31 mouse cellular contexts compared by ENCODE assay signal in the genomic region with DNA sequence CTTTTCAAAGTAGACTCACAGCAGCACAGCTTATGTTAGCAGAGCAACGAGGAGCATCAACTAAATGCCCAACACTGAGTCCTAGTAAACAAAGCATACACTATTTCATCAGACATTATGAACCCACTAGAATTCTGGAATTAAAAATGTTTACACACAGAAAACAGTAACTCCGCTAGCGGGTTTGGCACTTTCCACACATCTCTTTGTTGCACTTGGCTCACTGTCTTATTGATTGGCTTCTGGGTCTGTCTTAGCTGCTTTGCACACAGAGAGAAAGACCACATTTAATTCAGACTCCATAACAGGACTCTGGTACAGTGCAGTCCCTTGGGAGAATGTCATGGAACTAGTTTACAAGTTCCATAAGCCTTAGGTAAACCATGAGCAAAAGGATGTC. TPM values are rescaled to one million over a fixed set of nuclear protein-coding genes. Genes with fewer than 3 reads are reported as not detected.
DNase-seq lines count a peak whose midpoint lies in the region; ATAC-seq and TF ChIP-seq lines count a peak whose summit lies in the region.
"Had no signal": no experiment of that assay in that cellular context is flagged by ENCODE, and none has a peak within 500 bp of the region (broad histone marks: within the 10 kb centered on the region; RNA-seq: fewer than 3 reads in every experiment).

No protein-coding gene starts in this region.

- TF ChIP-seq CTCF in layer of hippocampus, adult 2 months (conservative IDR thresholded peaks at IDR 0.05), result no peak
- TF ChIP-seq CTCF in brain, embryonic 14.5 days (IDR thresholded peaks at IDR 0.05; ENCODE audit: borderline replicate concordance, extremely low read depth, insufficient read depth, insufficient read length), result no peak

- H3K27ac ChIP-seq in layer of hippocampus, adult 2 months, result peak overlapping the region; percentile 66
- H3K27ac ChIP-seq: embryonic facial prominence, embryonic 12.5 days; forebrain, embryonic 15.5 days; hindbrain, embryonic 13.5 days; hindbrain, postnatal 0 days had no signal

- peak; percentile 82 for DNase-seq in heart, adult 11 months
- DNase-seq in heart, adult 9 months (ENCODE audit: low spot score in 2 of 2), result no peak
- DNase-seq in layer of hippocampus, adult 2 months (ENCODE audit: low spot score in 2 of 2), result no peak
- DNase-seq in layer of hippocampus, adult 8-10 months (ENCODE audit: low spot score in 2 of 2), result no peak
- peak; percentile 43 for DNase-seq in Muller cell, postnatal 12 days (ENCODE audit: inconsistent ontology term)
- peak; percentile 26 for DNase-seq in brain, embryonic 14.5 days (ENCODE audit: low read depth)
- DNase-seq: adrenal gland, adult 2 months; adrenal gland, postnatal 25 days; B cell, adult 2 months; cerebellum, adult 11 months; cerebellum, adult 8-10 months; cerebellum, postnatal 14 days; gastrocnemius, postnatal 14 days; kidney, adult 11 months had no signal

- no peak overlapping the region for H3K4me3 ChIP-seq in layer of hippocampus, adult 2 months
- H3K4me3 ChIP-seq: embryonic facial prominence, embryonic 12.5 days; forebrain, embryonic 15.5 days; hindbrain, embryonic 13.5 days had no signal

- no peak for TF ChIP-seq POLR2A in brain, embryonic 14.5 days (IDR thresholded peaks at IDR 0.05; ENCODE audit: borderline replicate concordance, extremely low read depth, insufficient read depth, insufficient read length, poor library complexity, severe bottlenecking)

- ATAC-seq in frontal cortex, adult (ENCODE audit: low TSS enrichment), result no peak
- ATAC-seq: activated CD4-positive, CD25-positive, alpha-beta regulatory T cell, adult 4 months; CD4-positive, CD25-positive, alpha-beta regulatory T cell, adult 4 months; forebrain, embryonic 15.5 days; hindbrain, postnatal 0 days; Patski had no signal

RNA-seq across cellular contexts. Expression of a gene that starts 5.3 kb away (rescaled TPM):
- 10 to 100 TPM; 31.7 to 33.4 TPM for total RNA-seq in layer of hippocampus, adult 2 months (2021)
- 10 to 100 TPM; 30.5 to 38.5 (median 34.3) TPM for total RNA-seq in layer of hippocampus, adult 8-10 months (2022)
- polyA plus RNA-seq in brain, embryonic 14.5 days (2012; rRNA removed), result 33.9 and 34.8 TPM in 2 replicates

RNA-seq across cellular contexts. Expression of a gene that starts 5.3 kb away (rescaled TPM):
- total RNA-seq in layer of hippocampus, adult 2 months (2021), result 10 to 100 TPM; 22.9 to 26.0 TPM
- 10 to 100 TPM; 18.9 to 24.1 (median 21.0) TPM for total RNA-seq in layer of hippocampus, adult 8-10 months (2022)
- 15.9 and 19.9 TPM in 2 replicates for polyA plus RNA-seq in brain, embryonic 14.5 days (2012; rRNA removed)

RNA-seq across cellular contexts. Expression of a gene that starts 39.1 kb away (rescaled TPM):
- not detected for total RNA-seq in layer of hippocampus, adult 2 months (2021)
- total RNA-seq in layer of hippocampus, adult 8-10 months (2022), result under 1 TPM in 1 of 4 experiments, not detected in 3; 0.29 TPM
- 0.08 TPM in 1 of 2 replicates, not detected in the other for polyA plus RNA-seq in brain, embryonic 14.5 days (2012; rRNA removed)
- total RNA-seq: adrenal gland, adult 2 months; common myeloid progenitor, adult 5-6 weeks; gastrocnemius, adult 18-20 months; gastrocnemius, postnatal 14 days; heart, adult 8-10 months; hindbrain, postnatal 0 days had no signal
- polyA plus RNA-seq: embryonic facial prominence, embryonic 12.5 days; forebrain, embryonic 11.5 days; forebrain, embryonic 15.5 days; G1E; heart, postnatal 0 days; hindbrain, embryonic 13.5 days; hindbrain, postnatal 0 days; intestine, embryonic 14.5 days; Patski had no signal

RNA-seq across cellular contexts. Expression of a gene that starts 58.9 kb away (rescaled TPM):
- total RNA-seq in layer of hippocampus, adult 2 months (2021), result not detected
- total RNA-seq in layer of hippocampus, adult 8-10 months (2022), result not detected
- polyA plus RNA-seq in brain, embryonic 14.5 days (2012; rRNA removed), result not detected in 2 replicates
- total RNA-seq: adrenal gland, postnatal 25 days; common myeloid progenitor, adult 5-6 weeks; G1E; gastrocnemius, adult 18-20 months; gastrocnemius, postnatal 14 days; heart, adult 8-10 months; hematopoietic stem cell, adult 5-6 weeks; hindbrain, postnatal 0 days had no signal
- polyA plus RNA-seq: activated CD4-positive, CD25-positive, alpha-beta regulatory T cell, adult 4 months; CD4-positive, CD25-positive, alpha-beta regulatory T cell, adult 4 months; embryonic facial prominence, embryonic 12.5 days; forebrain, embryonic 11.5 days; forebrain, embryonic 15.5 days; frontal cortex, adult 2 months; G1E; heart, postnatal 0 days; hindbrain, embryonic 13.5 days; hindbrain, postnatal 0 days; Patski had no signal

Comparison
In these comparisons a context has a peak if more than half of its experiments do, and no peak if none do; other contexts are left out.
1. DNase-seq: peak in heart, adult 11 months (single experiment), Muller cell, postnatal 12 days (single experiment) and brain, embryonic 14.5 days (single experiment); none in heart, adult 9 months (0 of 2), layer of hippocampus, adult 2 months (0 of 2) and layer of hippocampus, adult 8-10 months (0 of 2).